Mouse (Mus musculus): Measurements from ENCODE around the gene Ubxn7. TPM values are rescaled to one million over a fixed set of nuclear protein-coding genes. Genes with fewer than 3 reads are reported as not detected.

Ubxn7 gene
- polyA plus RNA-seq, 1 experiment from 2014 or later, result 20.6 TPM

DNA sequence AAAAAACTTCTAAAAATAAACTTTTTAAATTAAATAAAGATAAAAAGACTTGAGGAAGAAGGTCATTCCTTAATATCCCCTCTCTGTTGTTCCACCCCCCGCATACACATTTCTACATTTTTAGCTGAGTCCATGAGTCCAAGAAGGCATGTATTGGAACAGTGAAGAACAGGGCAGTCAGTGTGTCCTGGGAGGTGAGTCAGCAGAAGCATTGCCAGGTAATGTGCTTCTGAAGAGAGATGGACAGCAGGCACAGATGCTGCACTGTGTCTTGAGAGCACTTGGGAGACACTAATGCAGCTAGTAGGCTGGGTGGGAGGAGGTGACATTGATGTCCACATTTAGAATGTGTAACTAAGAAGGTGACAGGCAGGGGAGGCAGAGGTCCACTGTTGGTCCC lies 105.2 kb downstream of the Ubxn7 start:
- H3K9ac ChIP-seq, result no peak overlapping the region
- no peak overlapping the region for H3K27ac ChIP-seq
- no peak overlapping the region for H3K4me2 ChIP-seq
- H3K27me3 ChIP-seq (replicated peaks), result no peaks in the 10 kb centered on the region
- ATAC-seq (ENCODE audit: insufficient read depth, low FRiP score, low read depth), result no peak
- no peak overlapping the region for H3K4me3 ChIP-seq (replicated peaks)
- no peaks in the 10 kb centered on the region for H3K9me3 ChIP-seq
- H3K4me1 ChIP-seq, result no peaks in the 10 kb centered on the region
- no peaks in the 10 kb centered on the region for H3K36me3 ChIP-seq
- 93% methylated on average over 1 of the region's 1 CpGs for WGBS

DNA sequence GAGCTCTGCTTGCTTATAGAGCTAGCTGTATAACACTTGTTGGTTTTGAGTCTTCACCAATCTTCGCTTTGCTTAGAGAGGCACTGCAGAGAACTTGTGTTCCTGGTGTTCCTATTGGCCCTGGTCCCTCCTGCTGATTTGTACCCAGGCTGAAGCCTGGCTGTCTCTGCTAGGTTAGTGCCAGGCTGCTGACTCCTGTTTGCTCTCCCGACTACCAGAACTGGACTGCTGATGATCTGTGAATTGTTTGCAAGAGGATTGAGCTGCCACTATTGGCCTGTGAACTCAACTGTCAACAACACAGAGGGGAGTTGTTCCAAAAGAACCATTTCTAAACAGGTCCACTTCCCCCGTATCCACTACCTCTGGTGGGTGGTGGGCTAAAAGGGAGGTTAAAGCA lies 109.4 kb downstream of the Ubxn7 start:
- H3K4me2 ChIP-seq, result no peak overlapping the region
- H3K4me1 ChIP-seq, result no peaks in the 10 kb centered on the region
- no peaks in the 10 kb centered on the region for H3K36me3 ChIP-seq
- H3K4me3 ChIP-seq (replicated peaks), result no peak overlapping the region
- no peaks in the 10 kb centered on the region for H3K27me3 ChIP-seq (replicated peaks)
- 84% methylated on average over 3 of the region's 3 CpGs for WGBS
- no peaks in the 10 kb centered on the region for H3K9me3 ChIP-seq
- ATAC-seq (ENCODE audit: insufficient read depth, low FRiP score, low read depth), result no peak
- H3K27ac ChIP-seq, result no peak overlapping the region
- H3K9ac ChIP-seq, result no peak overlapping the region

Other genes starting within 250 kb of the Ubxn7 start
- 89.0 and 91.8 TPM in 2 replicates for gene Pigx, start 232.5 kb upstream of the Ubxn7 start, polyA plus RNA-seq (2015; fragmentation: Nextera tagmentation; extraction: Ambion mirVana)
- gene Cep19, start 232.5 kb upstream of the Ubxn7 start, polyA plus RNA-seq (2015; fragmentation: Nextera tagmentation; extraction: Ambion mirVana), result 26.6 and 27.8 TPM in 2 replicates
- 16.3 and 19.5 TPM in 2 replicates for gene Nrros, start 166.7 kb upstream of the Ubxn7 start, polyA plus RNA-seq (2015; fragmentation: Nextera tagmentation; extraction: Ambion mirVana)
- gene Bex6, start 152.4 kb upstream of the Ubxn7 start, polyA plus RNA-seq (2015; fragmentation: Nextera tagmentation; extraction: Ambion mirVana), result 0.30 and 0.33 TPM in 2 replicates
- 12.2 and 14.1 TPM in 2 replicates for gene Fbxo45, start 85.1 kb upstream of the Ubxn7 start, polyA plus RNA-seq (2015; fragmentation: Nextera tagmentation; extraction: Ambion mirVana)
- 18.3 and 21.3 TPM in 2 replicates for gene Wdr53, start 85.0 kb upstream of the Ubxn7 start, polyA plus RNA-seq (2015; fragmentation: Nextera tagmentation; extraction: Ambion mirVana)
- gene Smco1, start 60.8 kb upstream of the Ubxn7 start, polyA plus RNA-seq (2015; fragmentation: Nextera tagmentation; extraction: Ambion mirVana), result 0.09 TPM in 1 of 2 replicates, not detected in the other
- 32.6 and 33.6 TPM in 2 replicates for gene Rnf168, start 54.8 kb upstream of the Ubxn7 start, polyA plus RNA-seq (2015; fragmentation: Nextera tagmentation; extraction: Ambion mirVana)
- gene Tm4sf19, start 68.2 kb downstream of the Ubxn7 start, polyA plus RNA-seq (2015; fragmentation: Nextera tagmentation; extraction: Ambion mirVana), result not detected in 2 replicates
- 27.4 and 27.5 TPM in 2 replicates for gene Tctex1d2, start 87.4 kb downstream of the Ubxn7 start, polyA plus RNA-seq (2015; fragmentation: Nextera tagmentation; extraction: Ambion mirVana)
- 39.4 and 42.7 TPM in 2 replicates for gene Pcyt1a, start 98.7 kb downstream of the Ubxn7 start, polyA plus RNA-seq (2015; fragmentation: Nextera tagmentation; extraction: Ambion mirVana)
- 17.7 and 25.2 TPM in 2 replicates for gene Slc51a, start 155.6 kb downstream of the Ubxn7 start, polyA plus RNA-seq (2015; fragmentation: Nextera tagmentation; extraction: Ambion mirVana)
- 0.21 and 0.22 TPM in 2 replicates for gene Zdhhc19, start 164.0 kb downstream of the Ubxn7 start, polyA plus RNA-seq (2015; fragmentation: Nextera tagmentation; extraction: Ambion mirVana)

Data from stomach, embryonic 15.5 days (tissue).